ENCODE assay signal across 21 mouse cellular contexts in genomic region chr11:118233924-118234323, GRCm38 (mm10). TPM values are rescaled to one million over a fixed set of nuclear protein-coding genes. Genes with fewer than 3 reads are reported as not detected.
DNase-seq lines count a peak whose midpoint lies in the region; ATAC-seq lines count a peak whose summit lies in the region.
"Had no signal": no experiment of that assay in that cellular context is flagged by ENCODE, and none has a peak within 500 bp of the region (broad histone marks: within the 10 kb centered on the region; RNA-seq: fewer than 3 reads in every experiment).

No protein-coding gene starts in this region.

- H3K9me3 ChIP-seq in embryonic facial prominence, embryonic 12.5 days, result no peaks in the 10 kb centered on the region
- H3K9me3 ChIP-seq in embryonic facial prominence, embryonic 10.5 days, result no peaks in the 10 kb centered on the region
- H3K9me3 ChIP-seq: forebrain, embryonic 10.5 days; G1E; hindbrain, embryonic 12.5 days had no signal

- H3K4me1 ChIP-seq in embryonic facial prominence, embryonic 12.5 days, result peaks cover 42% of the 10 kb centered on the region
- H3K4me1 ChIP-seq in embryonic facial prominence, embryonic 10.5 days, result peaks cover 56% of the 10 kb centered on the region

- 57% methylated on average over 3 of the region's 3 CpGs for WGBS in embryonic facial prominence, embryonic 12.5 days
- 73% methylated on average over 3 of the region's 3 CpGs for WGBS in embryonic facial prominence, embryonic 10.5 days

- no peak overlapping the region for H3K4me2 ChIP-seq in embryonic facial prominence, embryonic 12.5 days (replicated peaks)
- H3K4me2 ChIP-seq: hindbrain, embryonic 12.5 days had no signal

- H3K4me3 ChIP-seq in embryonic facial prominence, embryonic 12.5 days, result no peak overlapping the region
- H3K4me3 ChIP-seq in embryonic facial prominence, embryonic 10.5 days, result no peak overlapping the region
- H3K4me3 ChIP-seq: forebrain, embryonic 10.5 days; hindbrain, embryonic 12.5 days had no signal

- no peak for ATAC-seq in embryonic facial prominence, embryonic 12.5 days (ENCODE audit: insufficient number of reproducible peaks, insufficient read depth, low FRiP score, low TSS enrichment)
- ATAC-seq: activated CD4-positive, CD25-positive, alpha-beta regulatory T cell, adult 4 months; forebrain, embryonic 14.5 days; hindbrain, embryonic 16.5 days had no signal

- H3K9ac ChIP-seq in embryonic facial prominence, embryonic 12.5 days, result no peak overlapping the region
- H3K9ac ChIP-seq: hindbrain, embryonic 12.5 days had no signal

- no peaks in the 10 kb centered on the region for H3K27me3 ChIP-seq in embryonic facial prominence, embryonic 12.5 days
- H3K27me3 ChIP-seq in embryonic facial prominence, embryonic 10.5 days (replicated peaks; ENCODE audit: low read depth, poor library complexity, severe bottlenecking), result no peaks in the 10 kb centered on the region
- H3K27me3 ChIP-seq: hindbrain, embryonic 12.5 days had no signal

- 0 out of 2 replicates have a peak overlapping the region, but pooled peaks have one; percentile 17 for H3K27ac ChIP-seq in embryonic facial prominence, embryonic 12.5 days
- H3K27ac ChIP-seq in embryonic facial prominence, embryonic 10.5 days (replicated peaks), result no peak overlapping the region
- H3K27ac ChIP-seq: forebrain, embryonic 10.5 days; hindbrain, embryonic 12.5 days had no signal

- H3K36me3 ChIP-seq in embryonic facial prominence, embryonic 12.5 days, result no peaks in the 10 kb centered on the region
- no peaks in the 10 kb centered on the region for H3K36me3 ChIP-seq in embryonic facial prominence, embryonic 10.5 days (replicated peaks)
- H3K36me3 ChIP-seq: forebrain, embryonic 10.5 days; G1E; hindbrain, embryonic 12.5 days had no signal

- DNase-seq in embryonic facial prominence, embryonic 10.5 days (ENCODE audit: low spot score), result no peak
- DNase-seq in 3T3-L1 (ENCODE audit: low read depth, low spot score) (peak; percentile 79), NIH3T3 (ENCODE audit: low read depth) (peak; percentile 52)
- peak; percentile 64 for DNase-seq in induced T-regulatory cell, adult 2 months (ENCODE audit: low read depth)
- DNase-seq in spleen, postnatal 10 days (ENCODE audit: low spot score in 2 of 2), result no peak
- DNase-seq in layer of hippocampus, adult 9-11 months, result no peak
- DNase-seq in adrenal gland, adult 8-10 months, result no peak
- DNase-seq: adrenal gland, postnatal 25 days; cerebellum, adult 11 months; cerebellum, adult 8-10 months; cerebellum, postnatal 14 days; embryo, embryonic 11 days; heart, postnatal 10 days; heart, postnatal 4 days had no signal

RNA-seq across cellular contexts. Expression of gene Cyth1, which starts 14.5 kb away (rescaled TPM):
- polyA plus RNA-seq in embryonic facial prominence, embryonic 12.5 days (2016; fragmentation: Nextera tagmentation; extraction: Ambion mirVana), result 20.4 and 21.5 TPM in 2 replicates
- 15.5 and 15.8 TPM in 2 replicates for polyA plus RNA-seq in embryonic facial prominence, embryonic 10.5 days (2016; fragmentation: Nextera tagmentation; extraction: Ambion mirVana)
- 10 to 100 TPM; 23.4 to 28.1 (median 24.4) TPM for total RNA-seq in adrenal gland, adult 8-10 months (2022)

RNA-seq across cellular contexts. Expression of gene Usp36, which starts 56.1 kb away (rescaled TPM):
- polyA plus RNA-seq in embryonic facial prominence, embryonic 12.5 days (2016; fragmentation: Nextera tagmentation; extraction: Ambion mirVana), result 21.3 and 22.2 TPM in 2 replicates
- 24.1 and 24.2 TPM in 2 replicates for polyA plus RNA-seq in embryonic facial prominence, embryonic 10.5 days (2016; fragmentation: Nextera tagmentation; extraction: Ambion mirVana)
- total RNA-seq in adrenal gland, adult 8-10 months (2022), result 10 to 100 TPM; 21.0 to 36.9 (median 28.9) TPM

Comparison
In these comparisons a context has a peak if more than half of its experiments do, and no peak if none do; other contexts are left out.
1. DNase-seq: peak in 3T3-L1 (single experiment), NIH3T3 (single experiment) and induced T-regulatory cell, adult 2 months (single experiment); none in embryonic facial prominence, embryonic 10.5 days (single experiment), spleen, postnatal 10 days (0 of 2), layer of hippocampus, adult 9-11 months (single experiment) and adrenal gland, adult 8-10 months (single experiment).